Mouse (Mus musculus): ENCODE measurements around the gene Abtb1.
A peak's percentile ranks its signal among the peaks of the same experiment; 100 is the strongest.

Abtb1 gene

GRCm38 (mm10) chr6:88841781-88842689, at the start of gene Abtb1:
Abtb1 (minus strand) TSS chr6:88841984.
- DNase-seq, result peak; percentile 99

- DNase-seq, result no peak
Observed at GRCm38 (mm10) chr6:88890832-88891231, 49.0 kb upstream of the Abtb1 start.

DNA sequence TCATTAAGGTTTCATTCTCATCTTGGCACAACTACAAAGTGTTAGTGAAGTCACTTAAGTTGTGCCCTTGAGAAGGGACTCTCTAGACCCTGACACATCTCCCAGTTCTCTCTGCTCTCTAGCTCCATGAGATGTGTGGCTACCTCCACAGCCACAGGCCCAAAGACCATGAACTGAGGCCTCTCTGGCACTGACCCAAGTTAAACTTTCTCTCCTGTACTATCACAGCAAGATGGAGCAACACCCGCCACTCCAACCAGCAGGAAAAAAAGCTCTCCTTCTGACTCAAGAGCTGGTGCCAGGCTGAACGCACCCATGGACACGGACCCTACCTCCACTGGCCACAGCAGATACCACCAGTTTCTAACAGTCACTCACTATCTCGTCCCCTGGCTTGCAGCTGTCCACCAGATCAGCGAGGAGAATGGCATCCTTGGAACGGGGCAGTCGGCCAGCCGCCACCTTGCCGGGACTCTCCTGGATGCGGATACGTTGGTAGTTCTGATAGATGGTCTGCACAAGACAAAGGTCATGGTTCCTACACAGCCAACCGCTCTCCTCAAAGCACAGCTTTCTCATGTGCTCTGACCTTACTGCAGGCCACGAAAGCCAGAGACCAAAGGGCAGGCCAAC, 47.7 kb upstream of the Abtb1 start:
- DNase-seq, result no peak

- no peak for DNase-seq
Observed at GRCm38 (mm10) chr6:88886417-88886967, 44.7 kb upstream of the Abtb1 start.

- no peak for DNase-seq
Observed at GRCm38 (mm10) chr6:88885644-88886416, 44.0 kb upstream of the Abtb1 start.

DNA sequence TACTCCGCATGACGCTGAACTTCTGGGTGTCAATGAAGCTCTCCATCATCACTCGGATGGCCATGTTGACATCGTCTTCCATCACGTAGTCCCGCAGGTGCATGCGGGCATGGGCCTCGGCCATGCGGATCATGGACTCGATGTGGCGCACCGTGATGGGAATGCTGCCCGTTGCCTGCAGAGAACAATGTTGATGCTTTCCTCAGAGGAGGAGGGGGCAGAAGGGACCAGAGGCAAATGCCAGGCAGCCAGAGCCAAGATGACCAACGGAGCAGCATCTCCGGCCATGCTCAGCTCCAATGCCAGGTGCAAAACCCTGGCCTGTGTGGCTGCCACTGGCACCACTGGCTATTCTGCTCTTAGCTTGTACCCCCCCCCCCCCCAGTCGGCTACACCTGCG, 42.9 kb upstream of the Abtb1 start:
- no peak for DNase-seq

DNA sequence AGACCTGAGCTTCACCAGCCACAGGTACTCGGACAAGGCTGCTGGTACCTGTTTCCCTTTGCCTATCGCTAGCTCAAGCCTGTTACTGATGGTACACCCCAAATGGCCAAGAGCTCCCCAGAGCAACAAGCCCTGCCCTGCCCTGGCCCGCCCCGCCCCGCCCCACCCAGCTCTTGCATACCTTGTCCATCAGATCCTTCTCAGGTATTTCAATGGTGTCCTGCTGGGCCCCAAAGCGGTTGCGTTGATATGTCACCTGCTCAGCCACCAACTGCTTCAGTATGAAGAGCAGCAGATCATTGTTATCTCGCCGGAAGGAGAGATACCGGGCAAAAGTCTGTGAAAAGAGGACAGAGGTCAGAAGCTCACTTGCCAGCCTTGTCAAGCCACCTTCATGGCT, 42.4 kb upstream of the Abtb1 start:
- DNase-seq, result no peak

- no peak for DNase-seq
Observed at GRCm38 (mm10) chr6:88881334-88881733, 39.5 kb upstream of the Abtb1 start.

DNA sequence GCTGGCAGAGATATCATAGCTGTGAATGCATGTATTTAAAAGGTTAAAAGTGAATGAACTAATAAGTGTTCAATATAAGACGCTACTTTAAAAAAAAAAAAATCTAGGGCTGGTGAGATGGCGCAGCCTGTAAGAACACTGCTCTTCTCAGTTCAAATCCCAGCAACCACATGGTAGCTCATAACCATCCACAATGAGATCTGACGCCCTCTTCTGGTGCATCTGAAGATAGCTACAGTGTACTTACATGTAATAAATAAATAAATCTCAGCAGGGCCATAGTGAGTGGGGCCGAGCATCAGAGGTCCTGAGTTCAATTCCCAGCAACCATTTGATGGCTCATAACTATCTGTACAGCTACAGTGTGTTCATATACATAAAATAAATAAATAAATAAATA, 37.7 kb upstream of the Abtb1 start:
- peak; percentile 57 for DNase-seq

DNA sequence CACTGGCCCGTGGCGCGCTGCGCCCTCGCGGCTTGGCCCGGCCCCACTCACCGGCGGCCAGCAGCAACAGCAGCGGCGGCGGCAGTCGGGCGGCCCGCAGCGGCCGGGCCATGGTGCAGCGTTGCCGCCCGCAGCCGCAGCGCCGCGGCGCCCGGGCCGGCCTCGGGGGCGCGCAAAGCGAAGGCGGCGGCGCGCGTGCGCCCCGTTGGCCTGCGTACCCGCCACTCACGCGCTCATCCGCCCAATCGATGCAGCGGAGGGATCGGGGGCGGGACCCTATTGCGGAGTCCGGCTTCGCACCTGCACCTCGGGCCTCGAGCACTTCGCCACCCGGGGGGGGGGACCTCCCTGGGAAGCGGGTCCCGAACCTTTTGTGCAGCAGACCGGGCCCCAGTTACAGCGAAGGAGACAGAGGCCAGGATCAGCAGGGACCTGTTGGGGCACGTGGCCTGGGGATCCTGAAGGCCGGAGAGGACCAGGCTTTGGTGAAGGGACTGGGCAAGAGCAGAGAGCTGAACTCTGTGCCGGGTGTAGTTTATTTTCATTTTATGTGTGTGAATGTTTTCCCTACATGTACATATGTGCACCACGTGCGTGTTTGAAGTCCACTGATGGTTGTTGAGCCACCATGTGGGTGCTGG, 33.2 kb upstream of the Abtb1 start, which contains the start of gene Podxl2:
Podxl2 (minus strand) TSS at position 177 of the 641 bp plus-strand sequence.
- DNase-seq, result peak; percentile 87

DNA sequence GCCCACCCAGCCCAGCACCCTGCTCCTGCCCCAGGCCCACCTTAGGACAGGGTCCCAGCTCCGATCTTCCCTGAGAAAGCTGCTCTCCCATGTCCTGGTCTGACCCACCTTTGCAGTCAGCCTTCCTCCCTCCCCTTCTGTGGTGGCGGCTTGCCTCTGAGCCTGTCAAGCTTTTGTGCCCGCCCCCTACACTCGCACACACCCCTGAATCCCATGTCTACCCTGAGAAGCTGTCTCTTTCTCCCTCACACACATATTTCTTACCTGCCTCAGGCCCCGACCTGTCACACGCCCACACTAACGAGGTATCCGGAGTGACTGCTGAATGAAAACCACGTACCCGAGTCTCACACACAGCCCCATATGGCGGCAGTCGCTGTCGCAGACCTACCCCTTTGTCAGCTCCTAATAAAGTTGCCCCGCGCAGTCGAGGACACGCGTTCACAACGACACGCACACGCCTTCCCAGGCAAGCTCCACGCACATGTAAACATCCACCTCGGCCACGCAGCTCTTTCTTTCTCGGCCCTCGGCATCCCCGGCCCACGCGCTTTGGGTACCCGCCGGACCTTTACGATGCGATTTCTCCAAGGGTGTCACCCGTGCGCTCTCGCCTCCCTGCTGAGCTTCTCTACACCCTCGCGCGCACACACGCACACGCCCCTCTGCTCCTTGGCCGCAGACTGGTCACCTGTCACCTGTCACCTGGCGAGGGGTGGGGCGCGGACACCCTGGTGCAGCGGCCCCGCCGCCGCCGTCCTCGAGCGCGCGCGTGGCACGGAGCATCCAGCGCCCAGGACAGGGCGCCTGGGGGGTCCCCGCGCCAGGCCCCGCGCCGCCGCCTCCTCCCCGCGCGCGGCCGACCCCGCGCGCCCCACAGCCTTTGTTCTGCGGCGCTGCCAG, 32.4 kb upstream of the Abtb1 start:
- no peak for DNase-seq

GRCm38 (mm10) chr6:88872811-88873210, 31.0 kb upstream of the Abtb1 start:
- no peak for DNase-seq

DNA sequence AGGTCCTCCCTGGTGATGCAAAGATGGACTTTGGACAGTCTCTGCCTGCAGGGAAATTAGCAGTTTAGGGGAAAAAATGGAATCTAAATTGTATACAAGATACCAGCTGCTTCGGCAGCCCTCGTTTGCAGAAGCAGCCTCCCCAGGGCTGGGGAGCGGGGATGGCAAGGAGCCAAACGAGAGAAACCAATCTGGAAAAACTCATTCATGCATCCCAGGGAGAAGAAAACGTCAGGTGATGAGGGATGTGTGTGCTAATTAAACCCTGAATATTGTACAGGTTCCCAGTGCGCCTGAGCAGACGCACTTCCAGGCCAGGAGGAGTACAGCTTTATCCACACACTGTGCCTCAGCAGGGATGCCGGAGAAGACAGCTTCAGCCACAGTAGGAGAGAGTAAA, 29.8 kb upstream of the Abtb1 start:
- peak; percentile 72 for DNase-seq

GRCm38 (mm10) chr6:88870594-88870993, 28.8 kb upstream of the Abtb1 start:
- peak; percentile 71 for DNase-seq

GRCm38 (mm10) chr6:88869459-88869858, 27.7 kb upstream of the Abtb1 start:
- no peak for DNase-seq

DNA sequence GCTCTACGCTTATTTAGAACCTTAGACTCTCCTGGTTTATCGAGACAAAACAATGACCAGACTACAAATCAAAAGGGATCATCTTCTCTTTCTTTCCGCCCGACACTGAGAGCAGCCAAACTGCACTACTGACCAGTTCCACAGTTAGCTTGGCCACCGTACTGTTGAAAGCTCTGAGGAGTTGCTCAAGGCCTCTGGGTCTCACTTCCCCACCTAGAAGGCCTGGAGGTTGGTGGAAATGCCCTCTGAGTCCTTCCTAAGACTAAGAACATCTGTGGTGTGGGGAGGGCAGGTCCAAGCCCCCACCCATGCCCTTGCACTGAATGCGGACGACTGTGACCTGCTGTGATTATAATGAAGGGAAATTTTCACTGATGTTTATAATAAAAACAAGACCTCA, 23.9 kb upstream of the Abtb1 start:
- no peak for DNase-seq

GRCm38 (mm10) chr6:88860914-88861313, 19.1 kb upstream of the Abtb1 start:
- DNase-seq, result peak; percentile 68

DNA sequence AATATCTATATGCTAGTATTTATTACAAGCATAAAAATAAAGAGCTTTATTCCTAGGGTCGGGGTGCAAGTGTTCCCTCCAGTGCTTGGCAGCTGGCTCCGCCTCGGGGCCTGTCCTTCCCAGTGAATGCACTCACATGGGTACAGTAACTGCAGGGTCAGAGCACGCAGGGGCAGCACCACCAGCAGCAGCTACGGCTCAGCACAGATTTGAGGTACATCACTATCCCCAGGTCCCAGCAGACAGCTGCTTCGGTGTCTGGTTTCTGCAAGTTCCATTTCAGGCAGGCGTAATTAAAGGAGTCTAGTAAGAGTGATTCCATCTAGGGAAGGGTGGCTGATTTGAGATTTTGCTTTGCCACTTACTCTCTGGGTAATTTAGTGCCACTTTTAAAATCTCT, 16.6 kb upstream of the Abtb1 start:
- no peak for DNase-seq

- no peak for DNase-seq
Observed at GRCm38 (mm10) chr6:88857830-88858229, 16.0 kb upstream of the Abtb1 start.

DNA sequence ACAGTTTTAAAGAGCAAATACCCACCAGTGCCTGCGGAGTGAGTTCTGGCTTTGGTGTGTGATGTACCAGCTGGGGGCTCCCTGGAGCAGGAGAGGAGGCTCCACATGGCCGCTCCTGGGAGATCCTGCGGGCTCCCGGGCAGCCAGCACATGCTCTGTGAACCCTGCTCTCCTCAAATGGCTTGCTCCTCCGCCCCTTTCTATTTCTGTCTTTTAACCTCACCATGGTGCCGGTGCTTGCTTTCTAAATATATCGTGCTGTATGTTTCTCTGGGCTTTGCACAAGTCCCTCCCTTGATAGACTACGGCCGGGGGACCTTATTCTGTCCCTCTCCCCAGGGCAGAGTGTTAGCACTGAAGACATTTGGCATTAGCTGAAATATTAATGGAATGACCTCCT, 15.5 kb upstream of the Abtb1 start:
- DNase-seq, result peak; percentile 86

DNA sequence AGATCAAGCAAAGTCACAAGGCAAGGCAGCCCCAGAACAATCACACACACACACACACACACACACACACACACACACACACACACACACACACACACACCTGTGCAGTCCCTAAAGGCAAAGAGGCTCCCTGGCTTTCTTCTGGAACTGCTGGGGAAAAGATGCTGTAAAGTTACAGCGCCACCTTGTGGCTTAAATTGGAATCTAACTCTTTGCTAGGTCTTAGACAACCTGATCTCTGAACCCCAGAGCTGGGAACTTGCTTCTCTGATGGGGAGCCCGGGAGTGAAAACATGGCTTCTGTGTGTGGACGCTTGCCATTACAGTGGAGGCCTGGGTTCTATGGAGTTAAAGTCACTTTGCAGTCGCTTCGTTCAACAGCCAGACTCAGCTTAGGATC, 13.9 kb upstream of the Abtb1 start:
- DNase-seq, result peak; percentile 86

DNA sequence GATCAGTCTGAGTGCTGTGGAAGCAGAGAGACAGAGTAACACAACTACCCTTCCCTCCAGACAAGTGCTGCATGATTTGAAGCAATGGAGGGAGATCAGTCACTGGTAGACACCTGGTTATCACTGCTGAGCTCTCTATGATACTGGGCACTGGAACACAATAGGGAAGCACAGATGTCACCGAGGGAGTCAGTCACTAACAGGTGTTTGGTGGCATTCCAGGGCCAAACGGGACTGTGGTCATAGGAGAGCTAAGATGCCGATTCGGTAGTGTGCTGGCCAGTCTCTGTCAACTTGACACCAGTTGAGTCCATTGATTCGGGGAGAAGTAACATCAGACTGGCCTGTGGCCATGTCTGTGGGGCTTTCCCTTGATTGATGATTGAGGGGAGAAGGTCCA, 12.7 kb upstream of the Abtb1 start:
- DNase-seq, result no peak

Measured in cerebellum, adult 9-10 months (tissue).